Mouse (Mus musculus) ZHBTc4 (cell line): Measurements from ENCODE around the gene Ergic1.

Source experiments
- DNase-seq: peaks from one replicate; pipeline ENCODE4 v3.0.0-alpha.2; 2011; ENCODE audit warnings: low read depth, low spot score

The Ergic1 gene

GRCm38 (mm10) chr17:26625521-26626010, 64.3 kb downstream of the Ergic1 start:
- DNase-seq = no peak

GRCm38 (mm10) chr17:26628479-26628878, 67.2 kb downstream of the Ergic1 start:
- no peak for DNase-seq

- no peak for DNase-seq
These were observed 67.6 kb downstream of the Ergic1 start for GRCm38 (mm10) chr17:26628936-26629335.

- DNase-seq = no peak
These were observed 70.6 kb downstream of the Ergic1 start for GRCm38 (mm10) chr17:26631811-26632327.

GRCm38 (mm10) chr17:26633186-26633585, 71.9 kb downstream of the Ergic1 start:
- no peak for DNase-seq

GRCm38 (mm10) chr17:26633926-26634325, 72.6 kb downstream of the Ergic1 start:
- no peak for DNase-seq

- DNase-seq = no peak
These were observed 73.2 kb downstream of the Ergic1 start for GRCm38 (mm10) chr17:26634539-26634938.

- no peak for DNase-seq
These were observed 74.7 kb downstream of the Ergic1 start for GRCm38 (mm10) chr17:26635951-26636350.

- DNase-seq = no peak
These were observed 76.6 kb downstream of the Ergic1 start for GRCm38 (mm10) chr17:26637851-26638250.

- peak; percentile 74 for DNase-seq
These were observed 77.4 kb downstream of the Ergic1 start for GRCm38 (mm10) chr17:26638655-26639054.

- no peak for DNase-seq
These were observed 78.5 kb downstream of the Ergic1 start for GRCm38 (mm10) chr17:26639791-26640190.

GRCm38 (mm10) chr17:26640286-26640740, 79.0 kb downstream of the Ergic1 start:
- DNase-seq = no peak

GRCm38 (mm10) chr17:26643456-26643855, 82.2 kb downstream of the Ergic1 start:
- no peak for DNase-seq

GRCm38 (mm10) chr17:26643993-26644392, 82.7 kb downstream of the Ergic1 start:
- DNase-seq = no peak

GRCm38 (mm10) chr17:26644509-26645410, 83.5 kb downstream of the Ergic1 start:
- peak; percentile 65 for DNase-seq

GRCm38 (mm10) chr17:26645411-26645854, 84.1 kb downstream of the Ergic1 start:
- no peak for DNase-seq

- no peak for DNase-seq
These were observed 86.0 kb downstream of the Ergic1 start for GRCm38 (mm10) chr17:26647283-26647682.

GRCm38 (mm10) chr17:26649565-26649964, 88.3 kb downstream of the Ergic1 start:
- DNase-seq = no peak

- no peak for DNase-seq
These were observed 89.4 kb downstream of the Ergic1 start for GRCm38 (mm10) chr17:26650451-26651363.

GRCm38 (mm10) chr17:26658854-26659572, 97.7 kb downstream of the Ergic1 start:
- DNase-seq = peak; percentile 35

GRCm38 (mm10) chr17:26659573-26659915, 98.3 kb downstream of the Ergic1 start:
- DNase-seq = no peak
